Mouse (Mus musculus): ENCODE results near the gene Kctd20. TPM values are rescaled to one million over a fixed set of nuclear protein-coding genes. Genes with fewer than 3 reads are reported as not detected.
A peak's percentile ranks its signal among the peaks of the same experiment; 100 is the strongest.

Kctd20 gene
- total RNA-seq (2021) = 10 to 100 TPM; 72.8 to 77.6 TPM

DNA sequence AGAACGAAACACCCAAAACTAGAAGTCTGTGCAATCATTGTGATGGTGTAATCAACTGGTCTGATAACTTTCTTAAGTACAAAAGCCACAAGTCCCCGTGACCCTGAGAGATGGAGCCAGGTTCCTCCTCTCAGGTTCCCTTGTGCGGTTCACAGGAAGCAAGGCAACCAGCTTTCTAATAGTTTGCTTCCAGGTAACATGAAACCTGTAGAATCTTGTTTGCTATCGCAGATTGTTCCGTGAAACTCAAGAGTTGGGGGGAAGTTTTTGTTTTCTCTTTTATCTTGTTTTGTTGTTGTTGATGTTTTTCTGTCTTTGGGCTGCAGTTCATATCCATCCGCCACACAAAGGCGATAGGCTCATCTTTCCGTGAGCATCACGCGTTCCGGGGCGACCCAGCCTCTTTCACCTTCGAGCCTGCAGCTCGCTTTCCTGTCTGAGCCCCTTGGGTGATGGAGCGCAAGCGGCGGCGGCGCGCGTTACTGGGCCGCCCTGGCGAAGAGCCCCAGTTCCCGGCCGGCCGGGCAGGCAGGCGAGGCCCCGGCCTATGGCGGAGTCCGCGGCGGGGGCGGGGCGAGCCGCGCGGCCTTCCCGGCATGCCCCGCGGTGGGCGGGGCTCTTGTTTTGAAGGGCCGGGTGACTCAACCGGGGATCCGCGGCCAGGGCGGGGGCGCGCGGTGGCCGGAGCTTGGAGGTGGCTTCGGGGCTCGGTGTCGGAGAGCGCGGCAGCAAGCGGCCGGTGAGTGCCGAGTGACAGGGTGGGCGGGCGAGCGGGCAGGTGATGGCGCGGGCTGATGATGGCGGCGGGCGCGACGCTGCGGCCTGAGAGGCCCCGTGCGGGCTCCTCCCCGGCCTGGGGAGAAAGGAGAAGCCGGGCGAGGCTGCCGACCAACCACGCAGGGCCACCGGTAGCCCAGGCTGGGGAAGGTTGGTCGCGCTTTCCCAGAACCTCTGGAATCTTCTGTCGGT lies at the start of gene Kctd20:
Kctd20 (plus strand) TSS at position 120 of the 969 bp plus-strand sequence.
- peak; percentile 90 to 93 for DNase-seq (ENCODE audit: low spot score in 2 of 2)
- intact Hi-C loops (cut with DNase I) = loop anchor here (2.0 kb wide), 1 partner anchor 81 kb away; the partner anchor contains the start of gene Srsf3

DNA sequence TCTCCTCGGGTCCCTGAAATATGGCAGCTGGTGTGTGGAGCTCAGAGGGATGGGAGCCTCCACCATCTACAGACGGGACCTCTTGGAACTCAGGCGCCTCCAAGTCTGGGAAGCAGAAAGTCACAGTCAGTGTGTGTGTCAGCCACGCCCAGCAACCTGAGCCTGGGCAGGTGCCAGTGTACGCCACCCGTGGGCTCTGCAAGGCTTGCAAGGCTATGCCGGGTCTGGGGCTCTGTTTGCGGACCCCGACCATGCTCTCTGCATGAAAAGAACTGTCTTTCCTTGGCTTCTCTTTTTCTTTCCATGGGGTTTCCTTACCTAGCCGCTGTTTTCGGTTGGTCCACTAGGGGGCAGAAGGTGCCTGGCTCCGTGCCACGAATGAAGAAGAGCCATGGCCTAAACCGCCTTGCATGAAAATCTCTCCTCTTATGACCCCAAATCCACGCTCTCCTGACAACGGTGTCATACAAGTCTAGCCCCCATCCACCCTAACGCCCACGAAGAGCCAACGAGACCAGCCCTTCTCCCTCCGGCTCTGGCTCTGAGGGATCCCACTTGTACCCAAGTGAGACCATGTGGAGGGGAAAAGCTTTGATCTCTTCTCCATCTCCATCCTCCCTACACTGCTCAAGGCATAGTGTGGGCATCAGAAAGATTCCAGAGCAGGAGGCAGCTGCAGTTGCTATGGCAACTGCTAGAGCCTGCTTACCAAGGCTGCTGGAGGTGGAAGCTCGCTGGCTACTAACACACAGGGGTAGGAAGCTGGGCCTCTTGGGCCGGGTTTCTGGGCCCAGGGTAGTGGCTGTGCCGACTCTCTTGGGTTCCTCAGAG lies 47.0 kb upstream of the Kctd20 start:
- intact Hi-C loops (cut with DNase I) = loop anchor here (1.0 to 2.0 kb wide), 2 partner anchors 22 to 78 kb away; no protein-coding TSS in a partner anchor
- peak; percentile 68 to 73 for DNase-seq (ENCODE audit: low spot score in 2 of 2)

DNA sequence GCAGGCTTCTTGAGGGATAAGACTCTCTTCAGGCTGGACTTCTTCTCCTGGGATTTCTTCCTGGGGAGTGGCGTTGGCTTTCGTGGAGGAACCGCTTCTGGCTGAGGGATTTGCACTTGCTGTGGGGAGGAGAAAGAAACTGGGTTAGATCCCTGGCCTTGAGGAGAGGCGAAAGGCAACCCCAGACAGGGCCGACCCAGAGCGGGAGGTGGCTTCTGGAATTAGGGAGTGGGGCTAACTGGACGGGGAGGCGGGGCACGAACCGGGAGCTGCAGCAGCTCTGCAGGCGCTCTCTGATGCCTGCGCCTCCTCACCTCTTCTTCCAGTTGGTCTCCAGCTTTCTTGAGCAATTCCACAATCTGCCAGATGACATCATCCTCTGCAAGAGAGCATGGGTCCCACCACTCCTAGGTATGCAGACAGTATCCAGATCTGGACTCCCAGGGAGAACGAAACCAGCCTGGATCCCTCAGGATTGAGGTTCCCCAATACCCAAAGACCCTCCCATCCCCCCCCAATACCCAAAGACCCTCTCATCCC lies 46.3 kb upstream of the Kctd20 start:
- DNase-seq (ENCODE audit: low spot score in 2 of 2) = no peak

DNA sequence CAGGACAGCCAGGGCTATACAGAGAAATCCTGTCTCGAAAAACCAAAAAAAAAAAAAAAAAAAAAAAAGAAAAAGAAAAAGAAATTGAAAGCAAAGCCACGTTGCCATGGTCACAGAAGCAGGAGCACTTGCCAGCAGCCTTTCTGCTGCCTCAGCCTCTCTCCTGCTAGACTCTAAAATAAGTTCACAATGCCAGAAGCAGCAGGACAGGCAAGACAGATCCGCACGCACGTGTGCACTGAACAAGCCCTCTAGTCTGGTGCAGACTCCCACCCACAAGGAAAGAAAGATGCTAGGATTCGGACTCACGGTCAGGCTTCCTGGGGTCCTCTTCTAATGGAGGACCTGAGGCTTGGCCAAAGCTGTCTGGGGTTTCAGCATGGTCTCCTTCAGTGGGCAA lies 43.8 kb upstream of the Kctd20 start:
- intact Hi-C loops (cut with DNase I) = no loop called here
- DNase-seq (ENCODE audit: low spot score in 2 of 2) = peak; percentile 60

More for the DNA sequence above, 46.3 kb upstream of the Kctd20 start:
- intact Hi-C loops (cut with DNase I) = loop anchor here (2.0 kb wide), 1 partner anchor 79 kb away; no protein-coding TSS in a partner anchor

DNA sequence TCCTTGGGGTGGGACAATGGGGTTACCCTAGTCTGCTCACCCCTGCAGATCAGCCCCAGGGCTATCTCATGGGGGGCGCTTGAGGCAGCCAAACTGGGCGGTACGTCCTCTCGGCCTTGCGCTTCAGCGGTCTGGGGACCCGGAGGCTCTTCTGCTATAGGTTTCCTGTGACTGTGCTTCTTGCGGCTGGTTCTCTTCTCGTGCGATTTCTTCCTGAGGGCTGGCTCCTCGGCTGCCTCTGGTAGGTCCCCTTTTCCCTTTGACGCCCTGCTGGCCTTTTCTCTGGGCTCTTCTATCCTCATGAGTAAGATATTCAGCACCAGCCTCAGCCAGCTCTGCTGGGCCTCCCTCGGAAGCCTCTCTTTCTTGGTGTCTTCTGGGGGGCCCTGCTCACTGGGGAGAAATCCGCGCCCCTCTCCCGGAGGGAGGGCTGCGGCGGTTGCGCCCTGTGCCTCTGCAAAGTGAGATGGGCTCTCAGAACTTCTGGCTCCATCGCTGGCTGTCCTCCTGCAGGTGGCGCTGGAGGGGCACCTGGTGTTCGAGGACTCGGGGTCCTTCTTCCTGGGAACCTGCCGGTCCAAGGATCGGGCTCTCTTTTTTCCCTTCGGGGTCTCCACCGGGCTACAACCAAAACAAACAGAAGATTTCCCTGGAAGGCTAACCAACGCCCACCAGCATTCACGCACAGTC lies 42.4 kb upstream of the Kctd20 start:
- intact Hi-C loops (cut with DNase I) = no loop called here
- DNase-seq (ENCODE audit: low spot score in 2 of 2) = peak; percentile 24 to 41

DNA sequence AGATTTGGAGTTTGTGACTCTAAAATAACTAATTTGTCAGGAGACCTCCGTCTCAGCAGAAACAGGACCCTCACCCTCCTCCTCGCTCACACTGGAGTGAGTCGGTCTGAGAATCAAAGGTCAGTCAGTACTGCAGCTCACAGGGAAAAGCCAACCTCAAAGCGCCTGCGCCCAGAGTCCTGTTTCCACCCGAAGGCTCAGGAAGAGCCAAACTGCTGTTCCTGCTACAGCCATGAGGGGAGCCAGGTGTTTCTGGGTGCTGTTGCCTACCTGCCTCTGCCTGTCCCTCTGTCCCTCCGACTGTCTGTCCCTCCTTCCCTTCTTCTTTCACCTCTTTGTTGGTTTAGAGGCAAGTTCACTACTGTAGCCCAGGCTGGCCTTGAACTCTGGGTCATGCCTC lies 41.6 kb upstream of the Kctd20 start:
- no peak for DNase-seq (ENCODE audit: low spot score in 2 of 2)
- intact Hi-C loops (cut with DNase I) = no loop called here

DNA sequence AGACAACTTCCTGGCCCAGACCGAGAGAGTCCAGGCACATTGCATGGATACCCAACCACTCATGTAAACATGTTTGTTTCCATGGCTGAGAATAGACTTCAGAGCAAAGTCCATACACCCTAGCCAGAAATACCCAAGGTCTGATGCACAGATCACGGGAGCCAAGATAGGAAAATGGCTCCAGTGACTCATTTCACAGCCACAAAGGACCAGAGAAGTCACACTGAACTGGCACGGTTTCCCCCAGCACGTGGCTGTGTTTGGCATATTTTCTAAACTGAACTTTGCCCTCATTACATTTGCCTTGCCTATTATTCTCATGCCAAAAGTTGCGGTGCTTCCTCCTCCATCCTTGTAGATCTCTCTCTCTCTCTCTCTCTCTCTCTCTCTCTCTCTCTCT lies 38.5 kb upstream of the Kctd20 start:
- intact Hi-C loops (cut with DNase I) = no loop called here
- DNase-seq (ENCODE audit: low spot score in 2 of 2) = no peak

DNA sequence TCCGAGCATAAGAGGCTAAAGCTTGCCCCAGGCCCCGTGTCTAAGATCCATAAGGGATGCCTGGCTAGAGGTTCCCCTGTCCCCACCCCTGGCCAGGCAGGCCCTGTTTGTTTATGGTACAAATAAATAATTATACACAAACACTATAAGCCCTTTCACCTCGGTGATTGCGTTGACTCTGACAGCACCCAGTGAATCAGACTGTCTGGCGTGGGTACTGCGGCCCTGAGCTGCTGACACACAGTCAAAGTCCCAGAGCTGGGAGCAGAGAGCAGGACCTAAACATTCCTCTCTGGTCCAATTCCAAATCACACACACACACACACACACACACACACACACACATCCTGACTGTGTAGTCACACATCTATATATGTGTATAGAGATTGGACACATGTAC lies 37.8 kb upstream of the Kctd20 start:
- intact Hi-C loops (cut with DNase I) = no loop called here
- DNase-seq (ENCODE audit: low spot score in 2 of 2) = no peak

DNA sequence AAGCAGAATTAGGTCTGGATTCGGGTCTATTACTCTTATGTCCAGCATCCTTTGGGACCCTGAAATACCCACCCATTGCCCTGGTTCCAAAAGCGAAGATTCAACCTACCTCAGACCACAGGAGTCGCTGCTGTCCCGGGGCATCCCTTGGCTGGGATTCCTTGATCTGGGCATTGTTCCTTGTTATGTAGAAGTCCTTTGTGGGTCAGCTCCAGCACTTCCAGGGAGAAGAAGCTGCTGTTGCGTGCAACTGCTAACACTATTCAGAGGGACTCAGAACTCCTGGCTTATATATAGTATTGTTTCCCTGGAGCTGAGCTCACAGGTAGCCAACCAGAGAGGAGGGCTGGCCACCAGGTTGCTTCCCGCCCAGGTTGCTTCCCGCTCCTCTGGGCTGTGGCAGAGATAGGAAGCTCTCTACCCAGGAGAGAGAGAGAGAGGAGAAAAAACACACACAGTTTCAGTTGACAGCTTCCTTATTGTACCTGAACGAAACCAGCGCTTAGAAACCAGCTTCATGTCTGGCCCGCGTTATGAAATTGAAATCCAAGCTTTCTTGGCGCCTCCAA lies 36.6 kb upstream of the Kctd20 start, which contains the start of gene 4930539E08Rik:
4930539E08Rik (minus strand) TSS at position 265 of the 569 bp plus-strand sequence.
- no peak for DNase-seq (ENCODE audit: low spot score in 2 of 2)
- intact Hi-C loops (cut with DNase I) = no loop called here

DNA sequence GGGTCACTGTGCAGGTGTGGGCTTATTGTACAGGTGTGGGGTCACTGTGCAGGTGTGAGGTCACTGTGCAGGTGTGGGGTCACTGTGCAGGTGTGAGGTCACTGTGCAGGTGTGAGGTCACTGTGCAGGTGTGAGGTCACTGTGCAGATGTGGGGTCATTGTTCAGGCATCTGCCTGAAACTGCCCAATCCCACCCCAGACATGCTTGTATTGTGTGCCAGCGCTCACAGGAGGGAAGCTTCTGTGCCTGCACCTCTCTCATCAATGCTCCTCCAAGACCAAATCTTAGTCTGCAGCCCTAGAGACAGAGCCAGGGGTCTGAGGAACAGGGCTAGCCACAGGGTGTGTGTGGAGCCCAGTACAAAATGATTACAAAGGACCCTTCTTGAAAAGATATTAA lies 35.2 kb upstream of the Kctd20 start:
- intact Hi-C loops (cut with DNase I) = no loop called here
- DNase-seq (ENCODE audit: low spot score in 2 of 2) = no peak

DNA sequence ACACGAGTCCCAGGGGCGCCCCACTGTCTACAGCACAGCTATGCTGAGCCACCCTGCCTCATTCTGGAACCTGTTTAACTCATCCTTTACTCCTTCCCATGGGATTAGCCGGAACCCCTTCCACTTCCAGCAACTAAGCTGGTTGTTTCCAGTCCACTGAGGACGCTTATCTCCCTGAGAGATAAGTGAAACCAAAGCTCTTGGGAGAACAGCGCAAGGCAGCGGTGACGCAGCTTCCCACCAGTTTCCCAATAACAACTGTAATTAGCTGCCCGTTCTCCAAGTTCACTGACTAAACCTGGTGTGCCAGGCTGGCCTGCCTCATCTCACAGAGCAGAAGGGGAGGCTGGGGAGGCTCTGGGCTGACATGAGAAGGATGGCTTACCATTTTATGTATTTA lies 30.7 kb upstream of the Kctd20 start:
- no peak for DNase-seq (ENCODE audit: low spot score in 2 of 2)
- intact Hi-C loops (cut with DNase I) = no loop called here

DNA sequence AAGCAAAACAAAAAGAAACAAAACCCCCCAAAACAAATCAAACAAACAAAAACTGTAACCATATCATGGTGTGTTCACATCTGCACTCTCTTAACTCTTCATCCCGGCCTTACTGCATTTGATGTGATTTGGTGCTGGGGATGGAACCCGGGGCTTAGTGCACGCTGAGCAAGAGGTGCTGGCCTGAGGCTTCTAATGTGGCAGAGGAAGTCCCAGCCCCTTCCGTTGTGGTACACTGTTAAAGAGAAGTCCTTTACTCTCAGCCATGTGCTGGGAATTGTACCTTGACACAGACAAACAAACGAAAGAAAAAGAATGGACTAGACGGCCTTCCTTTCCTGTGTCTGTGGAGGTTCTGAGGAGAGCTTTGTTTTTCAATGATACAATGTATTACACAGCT lies 29.7 kb upstream of the Kctd20 start:
- intact Hi-C loops (cut with DNase I) = no loop called here
- no peak for DNase-seq (ENCODE audit: low spot score in 2 of 2)

DNA sequence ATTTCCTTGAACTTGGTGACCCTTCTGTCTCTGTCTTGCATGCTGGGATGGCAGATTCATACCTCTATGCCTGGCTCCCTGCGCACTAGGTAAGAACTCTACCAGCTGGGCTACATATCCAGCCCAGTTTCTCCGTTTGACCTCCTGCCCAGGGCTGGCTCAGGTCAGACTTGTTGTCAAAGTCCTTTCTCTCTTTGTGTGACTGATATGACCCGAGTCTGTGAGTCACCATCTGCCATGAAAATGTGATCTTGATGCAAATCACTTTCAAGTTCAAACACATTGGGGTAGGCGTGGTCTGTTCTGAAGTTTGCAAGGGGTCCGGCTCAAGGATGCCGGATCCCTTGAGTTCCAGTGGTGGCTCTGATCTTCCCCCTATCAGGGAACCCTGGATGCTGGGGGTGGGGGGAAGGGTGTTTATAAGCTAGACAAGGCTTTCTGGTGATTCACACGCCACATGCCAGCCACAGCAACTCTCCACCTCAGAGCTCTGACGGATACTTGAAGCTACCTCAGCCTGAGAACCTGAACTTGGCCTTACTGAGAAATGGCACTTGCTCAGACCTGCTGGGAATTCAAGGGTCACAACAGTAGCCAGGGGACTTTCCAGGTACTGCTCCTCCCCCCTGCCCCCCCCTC lies 26.7 kb upstream of the Kctd20 start:
- intact Hi-C loops (cut with DNase I) = loop anchor here (5.0 kb wide), 1 partner anchor 163 kb away; no protein-coding TSS in a partner anchor

DNA sequence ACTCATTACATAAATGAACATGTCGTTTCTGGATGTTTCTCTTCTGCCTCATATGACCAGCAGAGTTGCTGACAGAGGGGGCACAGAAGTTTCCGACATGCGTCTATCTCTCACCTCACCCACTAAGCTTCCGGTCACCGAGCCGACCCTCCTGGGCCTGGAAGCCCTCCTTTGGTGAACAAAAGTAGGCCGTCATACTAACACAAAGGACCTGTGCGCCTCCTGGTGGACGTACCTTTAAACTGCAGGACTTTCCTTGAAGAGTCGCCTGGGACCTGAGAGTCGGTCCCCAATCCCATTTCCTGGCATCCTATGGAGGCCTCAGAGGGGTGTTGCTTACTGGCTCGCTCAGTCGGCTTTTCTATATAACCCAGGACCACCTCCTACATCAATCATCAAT lies 25.4 kb upstream of the Kctd20 start:
- intact Hi-C loops (cut with DNase I) = loop anchor here (1.0 to 5.0 kb wide), 4 partner anchors 22 to 236 kb away; partner anchors contain the start of genes Mapk14 and Slc26a8
- peak; percentile 79 to 83 for DNase-seq (ENCODE audit: low spot score in 2 of 2)

More for the DNA sequence above, 26.7 kb upstream of the Kctd20 start:
- DNase-seq (ENCODE audit: low spot score in 2 of 2) = no peak

DNA sequence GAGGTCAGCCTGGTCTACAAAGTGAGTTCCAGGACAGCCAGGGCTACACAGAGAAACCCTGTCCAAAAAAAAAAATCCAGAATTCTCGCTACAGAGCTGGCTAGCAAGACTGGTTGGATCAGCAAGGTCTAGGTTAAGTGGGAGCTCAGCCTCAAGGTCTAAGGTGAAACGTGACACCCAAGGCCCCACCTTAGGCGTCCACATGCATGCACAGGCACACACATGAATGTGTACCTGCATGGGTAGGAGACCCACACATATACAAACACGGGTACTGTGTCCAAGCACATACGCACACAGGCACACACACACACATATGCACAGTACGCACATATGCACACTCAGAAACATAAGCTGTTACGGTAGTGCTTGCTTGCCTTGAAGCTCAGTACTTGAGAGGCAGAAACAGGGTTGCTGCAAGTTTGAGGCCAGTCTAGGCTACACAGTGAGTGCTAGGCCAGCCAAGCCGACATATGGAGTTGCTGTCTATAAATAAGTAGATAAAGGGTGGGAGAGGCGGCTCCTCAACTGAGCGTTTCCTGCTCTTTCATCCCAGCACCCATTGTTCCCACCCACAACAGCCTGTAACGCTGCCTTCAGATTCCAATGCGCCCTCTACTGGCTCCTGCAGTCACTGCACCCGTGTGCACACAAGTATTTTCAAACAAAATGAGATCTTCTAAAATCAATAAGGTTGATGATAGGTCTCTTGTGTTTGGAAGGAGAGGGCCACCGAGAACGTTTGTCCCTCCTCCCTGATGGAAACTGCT lies 24.7 kb upstream of the Kctd20 start:
- intact Hi-C loops (cut with DNase I) = loop anchor here (1.0 to 5.0 kb wide), 4 partner anchors 23 to 236 kb away; partner anchors contain the start of genes Mapk14 and Slc26a8
- no peak for DNase-seq (ENCODE audit: low spot score in 2 of 2)

DNA sequence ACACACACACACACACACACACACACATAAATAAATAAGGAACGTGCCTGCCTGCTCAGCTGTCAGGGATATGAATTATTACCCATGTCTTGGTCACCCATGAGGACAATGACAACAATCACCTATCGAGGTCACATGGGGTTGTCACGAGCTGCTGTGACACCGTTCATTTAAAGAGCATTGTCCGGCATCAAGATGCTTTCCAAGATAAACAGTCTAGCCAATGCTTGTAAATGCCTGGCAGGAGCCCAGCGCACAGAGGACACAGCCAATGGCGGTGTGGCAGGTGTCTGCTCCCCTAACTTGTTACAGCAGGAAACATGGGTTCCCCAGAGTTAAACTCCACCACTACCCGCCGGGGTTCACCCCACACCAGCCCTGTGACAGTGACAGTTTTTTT lies 23.7 kb upstream of the Kctd20 start:
- no peak for DNase-seq (ENCODE audit: low spot score in 2 of 2)
- intact Hi-C loops (cut with DNase I) = loop anchor here (5.0 kb wide), 1 partner anchor 166 kb away; no protein-coding TSS in a partner anchor

DNA sequence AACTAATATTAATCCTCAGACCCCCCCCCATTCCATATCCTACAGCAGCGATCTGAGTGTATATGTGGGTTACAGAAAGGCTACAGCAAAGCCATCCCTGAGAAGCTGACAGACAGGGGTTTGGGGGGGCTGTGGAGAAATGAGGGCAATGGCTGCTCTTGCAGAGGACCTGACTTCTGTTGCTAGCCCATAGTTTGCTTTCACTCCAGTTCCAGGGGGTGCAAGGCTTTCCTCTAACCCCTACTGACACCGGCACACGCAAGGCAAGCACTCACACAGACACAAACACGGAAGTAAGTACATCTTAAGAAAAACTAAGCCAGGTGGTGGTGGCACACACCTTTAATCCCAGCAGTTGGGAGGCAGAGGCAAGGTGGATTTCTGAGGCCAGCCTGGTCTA lies 22.4 kb upstream of the Kctd20 start:
- no peak for DNase-seq (ENCODE audit: low spot score in 2 of 2)
- intact Hi-C loops (cut with DNase I) = loop anchor here (5.0 kb wide), 1 partner anchor 167 kb away; no protein-coding TSS in a partner anchor
